Mouse (Mus musculus): ENCODE results near the gene Gng5.

Gene Gng5

DNA sequence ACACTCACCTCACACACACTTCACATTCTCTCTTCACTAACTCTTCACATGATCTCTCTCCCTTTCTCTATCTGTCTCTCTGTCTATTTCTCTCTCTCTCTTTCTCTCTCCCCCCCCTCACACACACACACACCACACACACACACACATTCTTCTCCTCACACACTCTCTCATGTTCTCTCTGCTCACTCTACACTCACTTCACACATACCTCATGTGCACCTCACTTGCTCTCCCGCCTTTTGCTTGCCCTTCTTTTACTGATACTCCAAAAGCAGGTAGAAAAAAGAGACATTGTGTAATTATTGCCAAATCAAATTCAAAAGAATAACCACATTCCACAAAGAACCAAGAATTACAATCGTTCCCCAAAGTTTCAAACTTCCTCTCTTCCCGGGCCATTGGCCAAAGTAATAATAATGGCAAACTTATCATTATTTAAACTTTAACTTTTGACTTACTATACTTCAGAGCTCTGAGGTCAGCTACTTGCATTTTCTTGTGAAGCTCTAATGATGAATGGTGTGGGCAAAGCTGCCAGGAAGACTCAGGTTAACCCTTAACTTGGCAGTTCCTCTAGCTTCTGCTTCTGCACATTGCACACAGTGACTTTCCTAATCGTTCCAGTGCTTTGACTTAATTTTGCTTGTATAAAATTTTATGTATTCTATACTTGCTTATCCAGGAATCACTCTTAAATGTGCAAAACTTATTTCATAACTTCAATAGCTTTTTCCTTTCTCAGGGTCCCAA, 41.1 kb downstream of the Gng5 start:
- no peak for DNase-seq (ENCODE audit: low spot score)

DNA sequence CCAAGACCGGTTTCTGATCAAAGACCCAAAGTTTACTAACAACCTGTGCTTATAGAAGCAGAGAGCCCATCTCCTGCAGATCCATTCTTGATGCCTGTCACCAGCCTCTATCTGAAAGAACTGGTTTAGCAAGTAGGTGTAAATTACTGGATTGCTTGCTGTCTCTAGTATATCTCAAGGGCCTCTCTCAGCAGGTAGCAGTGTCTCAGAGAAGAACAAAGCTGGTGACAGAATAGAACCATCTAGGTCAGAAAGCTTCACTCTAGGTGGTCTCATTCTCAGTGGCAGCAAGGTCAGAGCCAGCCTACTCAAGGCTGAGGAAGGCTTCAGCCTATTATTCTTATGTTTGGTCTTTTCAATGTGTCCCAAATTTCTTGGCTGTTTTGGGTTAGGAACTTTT, 44.0 kb downstream of the Gng5 start:
- DNase-seq (ENCODE audit: low spot score): no peak

DNA sequence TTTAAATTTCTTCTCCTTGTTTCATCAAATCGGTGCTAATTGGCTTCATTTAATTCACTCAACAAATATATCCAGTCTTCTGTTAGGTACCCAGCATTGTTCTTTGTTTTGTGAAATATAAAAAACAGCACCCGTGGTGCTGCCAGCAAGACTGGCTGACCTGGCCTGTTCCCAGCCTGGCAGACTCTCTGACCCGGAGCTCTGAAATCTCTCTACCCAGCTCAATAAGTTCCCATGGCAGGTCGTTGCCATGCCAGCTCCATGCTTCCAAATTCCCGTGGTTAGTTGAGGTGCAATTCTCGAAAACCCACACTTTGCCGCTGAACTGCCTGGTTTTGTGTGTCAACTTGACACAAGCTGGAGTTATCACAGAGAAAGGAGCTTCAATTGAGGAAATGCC, 55.2 kb downstream of the Gng5 start:
- no peak for DNase-seq (ENCODE audit: low spot score)
